Mouse (Mus musculus) liver, embryonic 15.5 days (tissue): ENCODE results near the gene Ntrk2. TPM values are rescaled to one million over a fixed set of nuclear protein-coding genes. Genes with fewer than 3 reads are reported as not detected.

ENCODE experiments used
- ATAC-seq: fragments of 200-750 bp; cut with Nextera tagmentation; 2 replicates; pipeline ENCODE4 v1.8.0; 2017; ENCODE audit warnings: moderate number of reproducible peaks, mild to moderate bottlenecking, moderate library complexity; ENCODE audit not compliant: insufficient read depth
- H3K27ac ChIP-seq: fragments of 300-500 bp; sonication (generic); replicated peaks from 2 replicates; pipeline ENCODE4 v1.5.1; 2015; ENCODE audit warnings: mild to moderate bottlenecking, inconsistent platforms
- H3K27me3 ChIP-seq: fragments of 300-500 bp; sonication (generic); 2 replicates; pipeline ENCODE4 v1.6.1; 2015; ENCODE audit warnings: mild to moderate bottlenecking, inconsistent platforms
- H3K36me3 ChIP-seq: fragments of 300-500 bp; sonication (generic); replicated peaks from 2 replicates; pipeline ENCODE4 v1.6.1; 2015; ENCODE audit warnings: moderate library complexity, mild to moderate bottlenecking, inconsistent platforms
- H3K4me1 ChIP-seq: fragments of 300-500 bp; sonication (generic); replicated peaks from 2 replicates; pipeline ENCODE4 v1.6.1; 2015; ENCODE audit warnings: inconsistent platforms
- H3K4me2 ChIP-seq: fragments of 300-500 bp; sonication (generic); 2 replicates; pipeline ENCODE4 v1.6.1; 2015; ENCODE audit warnings: moderate library complexity, mild to moderate bottlenecking, inconsistent platforms
- H3K4me3 ChIP-seq: fragments of 300-500 bp; sonication (generic); replicated peaks from 2 replicates; pipeline ENCODE4 v1.5.1; 2015; ENCODE audit warnings: mild to moderate bottlenecking, inconsistent platforms
- H3K9ac ChIP-seq: fragments of 300-500 bp; sonication (generic); 2 replicates; pipeline ENCODE4 v1.6.1; 2015; ENCODE audit warnings: moderate library complexity, mild to moderate bottlenecking, inconsistent platforms
- H3K9me3 ChIP-seq: fragments of 300-500 bp; sonication (generic); replicated peaks from 2 replicates; pipeline ENCODE4 v1.6.1; 2016; ENCODE audit warnings: inconsistent platforms
- WGBS: fragments of 180-500 bp; shearing (Covaris S2); methylation state at CpG from one replicate; pipeline ENCODE4 v1.1.7; 2015; ENCODE audit warnings: mixed read lengths; ENCODE audit not compliant: insufficient replicate concordance; 5-methylcytosine and 5-hydroxymethylcytosine counted together
- polyA plus RNA-seq: library from polyadenylated mRNA; unstranded; fragments of >200 nt; fragmentation: Nextera tagmentation; extraction: Ambion mirVana; gene quantifications from 2 replicates; pipeline ENCODE4 v1.2.1, GENCODE M21; 2015

Ntrk2 gene
- polyA plus RNA-seq, 1 experiment from 2014 or later = 0.23 TPM

- no peak overlapping the region for H3K9ac ChIP-seq
- no peaks in the 10 kb centered on the region for H3K27me3 ChIP-seq
- no peak overlapping the region for H3K4me3 ChIP-seq
- H3K4me2 ChIP-seq = no peak overlapping the region
- H3K27ac ChIP-seq = no peak overlapping the region
- no peaks in the 10 kb centered on the region for H3K9me3 ChIP-seq
- H3K4me1 ChIP-seq = no peaks in the 10 kb centered on the region
- no peak for ATAC-seq
- WGBS = 52% methylated on average over 3 of the region's 3 CpGs
- no peaks in the 10 kb centered on the region for H3K36me3 ChIP-seq
These were observed 118.1 kb downstream of the Ntrk2 start for GRCm38 (mm10) chr13:58924486-58924885.

- Histone ChIP-seq H3K4me1 (no peaks in the 10 kb centered on the region), H3K27ac (no peak overlapping the region), H3K4me2 (no peak overlapping the region), H3K9ac (no peak overlapping the region), H3K9me3 (no peaks in the 10 kb centered on the region), H3K27me3 (no peaks in the 10 kb centered on the region), H3K36me3 (no peaks in the 10 kb centered on the region), H3K4me3 (no peak overlapping the region)
- no peak for ATAC-seq
- WGBS = 78% methylated on average over 3 of the region's 3 CpGs
These were observed 120.8 kb downstream of the Ntrk2 start for GRCm38 (mm10) chr13:58927186-58927585.

- Histone ChIP-seq H3K9me3 (no peaks in the 10 kb centered on the region), H3K36me3 (no peaks in the 10 kb centered on the region), H3K9ac (no peak overlapping the region), H3K4me1 (no peaks in the 10 kb centered on the region), H3K27me3 (no peaks in the 10 kb centered on the region), H3K4me2 (no peak overlapping the region), H3K27ac (no peak overlapping the region), H3K4me3 (no peak overlapping the region)
- no peak for ATAC-seq
- 59% methylated on average over 16 of the region's 16 CpGs for WGBS
These were observed 121.4 kb downstream of the Ntrk2 start for GRCm38 (mm10) chr13:58927656-58928226.

- no peak overlapping the region for H3K9ac ChIP-seq
- WGBS = 71% methylated on average over 15 of the region's 15 CpGs
- no peak overlapping the region for H3K27ac ChIP-seq
- H3K4me2 ChIP-seq = no peak overlapping the region
- H3K9me3 ChIP-seq = no peaks in the 10 kb centered on the region
- H3K36me3 ChIP-seq = no peaks in the 10 kb centered on the region
- H3K27me3 ChIP-seq = no peaks in the 10 kb centered on the region
- H3K4me1 ChIP-seq = no peaks in the 10 kb centered on the region
- ATAC-seq = no peak
- no peak overlapping the region for H3K4me3 ChIP-seq
These were observed 122.5 kb downstream of the Ntrk2 start for GRCm38 (mm10) chr13:58928668-58929436.

GRCm38 (mm10) chr13:58930161-58930560 lies 123.8 kb downstream of the Ntrk2 start:
- Histone ChIP-seq H3K27me3 (no peaks in the 10 kb centered on the region), H3K4me3 (no peak overlapping the region), H3K9me3 (no peaks in the 10 kb centered on the region), H3K4me1 (no peaks in the 10 kb centered on the region), H3K36me3 (no peaks in the 10 kb centered on the region), H3K9ac (no peak overlapping the region), H3K27ac (no peak overlapping the region), H3K4me2 (no peak overlapping the region)
- WGBS = 58% methylated on average over 1 of the region's 1 CpGs
- no peak for ATAC-seq

- WGBS = 48% methylated on average over 4 of the region's 4 CpGs
- H3K27me3 ChIP-seq = no peaks in the 10 kb centered on the region
These were observed 126.8 kb downstream of the Ntrk2 start for GRCm38 (mm10) chr13:58933126-58933525.

GRCm38 (mm10) chr13:58934576-58935110 lies 128.3 kb downstream of the Ntrk2 start:
- H3K4me3 ChIP-seq = no peak overlapping the region
- H3K27me3 ChIP-seq = no peaks in the 10 kb centered on the region
- WGBS = 52% methylated on average over 3 of the region's 3 CpGs
- H3K4me1 ChIP-seq = no peaks in the 10 kb centered on the region
- no peaks in the 10 kb centered on the region for H3K9me3 ChIP-seq
- H3K36me3 ChIP-seq = no peaks in the 10 kb centered on the region
- ATAC-seq = no peak
- H3K9ac ChIP-seq = no peak overlapping the region
- no peak overlapping the region for H3K4me2 ChIP-seq
- H3K27ac ChIP-seq = no peak overlapping the region

More at GRCm38 (mm10) chr13:58933126-58933525, 126.8 kb downstream of the Ntrk2 start:
- Histone ChIP-seq H3K27ac (no peak overlapping the region), H3K36me3 (no peaks in the 10 kb centered on the region), H3K4me2 (no peak overlapping the region), H3K4me3 (no peak overlapping the region), H3K9ac (no peak overlapping the region), H3K4me1 (no peaks in the 10 kb centered on the region), H3K9me3 (no peaks in the 10 kb centered on the region)
- no peak for ATAC-seq

- no peak for ATAC-seq
- no peak overlapping the region for H3K4me3 ChIP-seq
These were observed 129.7 kb downstream of the Ntrk2 start for GRCm38 (mm10) chr13:58935956-58936495.

GRCm38 (mm10) chr13:58937884-58938283 lies 131.5 kb downstream of the Ntrk2 start:
- ATAC-seq = no peak

More at GRCm38 (mm10) chr13:58935956-58936495, 129.7 kb downstream of the Ntrk2 start:
- H3K36me3 ChIP-seq = no peaks in the 10 kb centered on the region
- no peaks in the 10 kb centered on the region for H3K4me1 ChIP-seq
- H3K4me2 ChIP-seq = no peak overlapping the region
- H3K27ac ChIP-seq = no peak overlapping the region
- H3K9ac ChIP-seq = no peak overlapping the region
- WGBS = 17% methylated on average over 8 of the region's 8 CpGs
- H3K27me3 ChIP-seq = no peaks in the 10 kb centered on the region
- H3K9me3 ChIP-seq = no peaks in the 10 kb centered on the region

GRCm38 (mm10) chr13:58938464-58938863 lies 132.1 kb downstream of the Ntrk2 start:
- no peak overlapping the region for H3K4me3 ChIP-seq
- no peaks in the 10 kb centered on the region for H3K9me3 ChIP-seq
- ATAC-seq = no peak
- no peak overlapping the region for H3K4me2 ChIP-seq
- no peaks in the 10 kb centered on the region for H3K4me1 ChIP-seq
- no peak overlapping the region for H3K9ac ChIP-seq
- H3K36me3 ChIP-seq = no peaks in the 10 kb centered on the region
- H3K27me3 ChIP-seq = no peaks in the 10 kb centered on the region
- WGBS = 57% methylated on average over 4 of the region's 4 CpGs
- H3K27ac ChIP-seq = no peak overlapping the region

More at GRCm38 (mm10) chr13:58937884-58938283, 131.5 kb downstream of the Ntrk2 start:
- no peak overlapping the region for H3K4me2 ChIP-seq
- H3K4me3 ChIP-seq = no peak overlapping the region
- H3K9ac ChIP-seq = no peak overlapping the region
- no peaks in the 10 kb centered on the region for H3K4me1 ChIP-seq
- no peaks in the 10 kb centered on the region for H3K36me3 ChIP-seq
- H3K27ac ChIP-seq = no peak overlapping the region
- no peaks in the 10 kb centered on the region for H3K27me3 ChIP-seq
- WGBS = 72% methylated on average over 12 of the region's 12 CpGs
- no peaks in the 10 kb centered on the region for H3K9me3 ChIP-seq

- Histone ChIP-seq H3K4me1 (no peaks in the 10 kb centered on the region), H3K4me3 (no peak overlapping the region), H3K9me3 (no peaks in the 10 kb centered on the region), H3K36me3 (no peaks in the 10 kb centered on the region), H3K4me2 (no peak overlapping the region), H3K27me3 (no peaks in the 10 kb centered on the region), H3K9ac (no peak overlapping the region), H3K27ac (no peak overlapping the region)
- ATAC-seq = no peak
- 61% methylated on average over 6 of the region's 6 CpGs for WGBS
These were observed 133.8 kb downstream of the Ntrk2 start for GRCm38 (mm10) chr13:58940208-58940607.
